Mouse (Mus musculus): ENCODE results near the gene Pdcd6ip. TPM values are rescaled to one million over a fixed set of nuclear protein-coding genes. Genes with fewer than 3 reads are reported as not detected.

Pdcd6ip gene
- polyA plus RNA-seq, 1 experiment from 2014 or later: 76.4 TPM

DNA sequence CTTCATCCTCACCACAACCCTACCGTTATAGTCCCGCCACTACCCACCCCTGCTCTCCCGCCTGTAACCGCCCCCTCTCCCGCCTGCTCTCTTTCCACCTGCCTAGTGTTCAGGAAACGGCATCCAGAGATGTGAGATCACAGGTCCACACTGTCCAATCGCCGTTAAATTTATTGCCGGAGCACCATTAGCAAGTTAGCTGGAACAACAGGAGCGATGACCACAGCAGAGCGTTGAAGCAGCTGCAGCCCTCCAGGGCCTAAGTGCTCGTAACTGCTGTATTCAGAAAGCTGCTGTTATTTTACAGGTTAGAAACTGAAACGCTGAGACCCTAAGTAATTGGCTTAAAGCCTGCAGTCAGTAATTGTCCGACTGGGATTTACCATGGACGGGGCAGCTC lies 64.4 kb downstream of the Pdcd6ip start:
- WGBS: 54% methylated on average over 15 of the region's 15 CpGs
- no peak overlapping the region for H3K27ac ChIP-seq
- H3K27me3 ChIP-seq: no peaks in the 10 kb centered on the region
- 0 out of 2 replicates have a peak, but pooled peaks have one; percentile 20 for ATAC-seq (replicated peaks; ENCODE audit: low FRiP score)
- no peak overlapping the region for H3K9ac ChIP-seq
- H3K4me3 ChIP-seq (replicated peaks): no peak overlapping the region
- no peaks in the 10 kb centered on the region for H3K4me1 ChIP-seq
- no peaks in the 10 kb centered on the region for H3K9me3 ChIP-seq (replicated peaks)
- H3K36me3 ChIP-seq: no peaks in the 10 kb centered on the region
- H3K4me2 ChIP-seq: no peak overlapping the region

DNA sequence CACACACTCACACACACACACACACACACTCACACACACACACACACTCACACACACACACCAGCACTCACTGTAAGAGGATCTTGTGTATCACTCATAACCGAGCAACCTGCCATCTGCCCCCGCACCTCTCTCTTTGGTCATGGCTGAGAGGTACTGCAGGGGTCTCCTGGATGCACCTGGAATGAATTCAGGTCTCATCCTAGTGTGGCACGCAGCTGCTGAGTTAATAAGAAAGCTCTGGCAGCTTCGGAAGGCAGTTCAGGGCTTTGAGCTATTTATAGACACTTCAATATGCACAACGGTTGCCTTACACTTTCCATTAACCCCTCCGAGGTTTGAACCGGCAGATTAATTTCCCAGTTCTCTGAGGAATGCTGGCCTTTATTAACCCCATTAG lies 73.1 kb downstream of the Pdcd6ip start:
- no peak overlapping the region for H3K4me2 ChIP-seq
- H3K36me3 ChIP-seq: no peaks in the 10 kb centered on the region
- peak; percentile 43; the same call in 1 of the 2 replicates for ATAC-seq (replicated peaks; ENCODE audit: low FRiP score)
- no peak overlapping the region for H3K4me3 ChIP-seq (replicated peaks)
- no peak overlapping the region for H3K9ac ChIP-seq
- H3K27ac ChIP-seq: no peak overlapping the region
- 0 out of 2 replicates have a peak, but pooled peaks cover 2% of the 10 kb centered on the region for H3K9me3 ChIP-seq (replicated peaks)
- H3K4me1 ChIP-seq: 0 out of 2 replicates have a peak, but pooled peaks cover 3% of the 10 kb centered on the region
- 0 out of 2 replicates have a peak, but pooled peaks cover 2% of the 10 kb centered on the region for H3K27me3 ChIP-seq
- WGBS: 30% methylated on average over 7 of the region's 7 CpGs

DNA sequence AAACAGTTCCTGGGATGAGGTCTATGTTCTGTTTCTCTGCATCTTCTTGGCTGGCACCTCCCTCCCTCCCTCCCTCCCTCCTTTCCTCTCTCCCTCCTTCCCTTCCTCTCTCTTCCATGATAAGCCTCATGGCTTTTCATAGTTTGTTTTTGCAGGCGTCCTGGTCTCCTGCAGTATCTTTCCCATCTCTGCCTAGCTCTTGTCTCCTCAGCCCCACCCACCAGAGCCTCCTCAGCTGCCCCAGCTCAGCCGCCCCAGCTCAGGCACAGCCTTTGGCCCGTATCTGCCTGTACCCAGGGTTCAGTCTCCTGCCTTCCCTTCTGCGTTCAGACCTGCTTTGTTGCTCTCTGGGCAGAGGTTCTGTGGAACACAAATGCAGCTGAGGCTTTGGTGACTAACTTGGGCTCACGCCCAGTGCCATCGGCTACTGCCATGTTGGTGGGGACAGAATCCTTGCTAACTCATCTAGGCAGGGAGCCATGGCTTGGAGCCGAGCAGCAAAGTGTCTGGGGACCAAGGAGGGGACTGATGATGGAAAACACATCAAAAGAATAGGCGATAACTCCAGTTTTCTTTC lies 74.8 kb downstream of the Pdcd6ip start:
- WGBS: 71% methylated on average over 8 of the region's 8 CpGs

DNA sequence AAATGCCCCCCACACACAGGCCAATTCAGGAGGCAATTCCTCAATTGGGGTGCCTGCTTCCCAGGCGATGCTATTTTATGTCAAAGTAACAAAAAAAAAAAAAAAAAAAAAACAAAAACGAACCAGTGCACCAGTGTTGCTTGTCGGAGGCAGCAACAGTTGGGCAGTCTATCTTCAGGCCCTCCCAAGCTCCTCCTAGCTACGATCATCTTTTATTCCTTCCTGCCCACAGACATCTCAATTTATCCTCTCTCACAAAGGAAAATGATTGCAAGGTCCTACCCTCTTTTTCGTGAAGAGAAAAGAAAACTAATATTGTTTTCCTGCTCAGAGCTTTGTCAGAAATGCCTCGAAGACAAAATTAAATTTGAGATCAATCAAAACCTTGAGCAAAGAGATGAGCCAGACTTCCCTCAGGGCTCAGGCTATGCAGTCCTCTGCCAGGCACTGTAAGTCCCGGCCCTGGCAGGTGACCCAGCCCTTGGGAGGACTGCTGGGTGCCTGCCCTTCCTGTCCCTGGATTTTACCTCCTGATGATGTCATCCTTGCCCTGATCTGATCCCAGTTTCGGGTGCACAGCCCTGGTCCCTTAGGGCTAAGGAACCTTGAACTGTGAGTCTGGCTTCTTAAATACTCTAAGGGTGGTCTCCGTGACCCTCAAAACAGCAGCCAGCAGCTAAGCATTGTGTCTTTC lies 75.6 kb downstream of the Pdcd6ip start:
- Histone ChIP-seq H3K36me3 (no peaks in the 10 kb centered on the region), H3K9me3 (replicated peaks) (0 out of 2 replicates have a peak, but pooled peaks cover 2% of the 10 kb centered on the region), H3K9ac (no peak overlapping the region), H3K27ac (no peak overlapping the region), H3K4me3 (replicated peaks) (no peak overlapping the region), H3K4me1 (0 out of 2 replicates have a peak, but pooled peaks cover 3% of the 10 kb centered on the region), H3K4me2 (no peak overlapping the region), H3K27me3 (0 out of 2 replicates have a peak, but pooled peaks cover 2% of the 10 kb centered on the region)
- no peak for ATAC-seq (replicated peaks; ENCODE audit: low FRiP score)
- 65% methylated on average over 9 of the region's 9 CpGs for WGBS

More for the DNA sequence above, 74.8 kb downstream of the Pdcd6ip start:
- H3K27me3 ChIP-seq: 0 out of 2 replicates have a peak, but pooled peaks cover 2% of the 10 kb centered on the region
- H3K27ac ChIP-seq: no peak overlapping the region
- no peak overlapping the region for H3K4me2 ChIP-seq
- ATAC-seq (replicated peaks; ENCODE audit: low FRiP score): no peak
- H3K4me1 ChIP-seq: 0 out of 2 replicates have a peak, but pooled peaks cover 3% of the 10 kb centered on the region
- H3K9me3 ChIP-seq (replicated peaks): 0 out of 2 replicates have a peak, but pooled peaks cover 2% of the 10 kb centered on the region
- H3K9ac ChIP-seq: no peak overlapping the region
- H3K36me3 ChIP-seq: no peaks in the 10 kb centered on the region
- H3K4me3 ChIP-seq (replicated peaks): no peak overlapping the region

DNA sequence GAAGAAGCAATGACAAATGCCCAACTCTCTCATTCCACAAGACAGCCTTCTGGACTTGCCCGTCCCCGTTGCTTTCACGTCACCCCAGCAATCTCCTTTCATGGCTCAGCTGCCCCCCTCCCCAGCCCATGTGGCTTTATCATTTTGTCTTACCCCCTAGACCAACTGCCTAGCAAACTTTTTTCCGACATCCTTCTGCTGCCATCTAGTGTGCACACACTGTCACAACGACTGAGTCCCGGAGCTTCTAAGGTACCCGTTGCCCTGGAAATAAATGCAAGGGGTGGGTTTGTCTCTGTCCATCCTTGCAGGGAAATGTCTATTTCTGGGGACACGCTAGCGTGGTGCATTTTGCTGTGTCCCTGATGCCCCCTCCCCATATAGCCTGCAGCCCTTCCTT lies 78.4 kb downstream of the Pdcd6ip start:
- Histone ChIP-seq H3K4me2 (no peak overlapping the region), H3K9me3 (replicated peaks) (no peaks in the 10 kb centered on the region), H3K36me3 (no peaks in the 10 kb centered on the region), H3K27ac (no peak overlapping the region), H3K27me3 (0 out of 2 replicates have a peak, but pooled peaks cover 2% of the 10 kb centered on the region), H3K4me1 (no peaks in the 10 kb centered on the region), H3K4me3 (replicated peaks) (no peak overlapping the region), H3K9ac (no peak overlapping the region)
- ATAC-seq (replicated peaks; ENCODE audit: low FRiP score): 0 out of 2 replicates have a peak, but pooled peaks have one; percentile 25
- 9% methylated on average over 9 of the region's 9 CpGs for WGBS

DNA sequence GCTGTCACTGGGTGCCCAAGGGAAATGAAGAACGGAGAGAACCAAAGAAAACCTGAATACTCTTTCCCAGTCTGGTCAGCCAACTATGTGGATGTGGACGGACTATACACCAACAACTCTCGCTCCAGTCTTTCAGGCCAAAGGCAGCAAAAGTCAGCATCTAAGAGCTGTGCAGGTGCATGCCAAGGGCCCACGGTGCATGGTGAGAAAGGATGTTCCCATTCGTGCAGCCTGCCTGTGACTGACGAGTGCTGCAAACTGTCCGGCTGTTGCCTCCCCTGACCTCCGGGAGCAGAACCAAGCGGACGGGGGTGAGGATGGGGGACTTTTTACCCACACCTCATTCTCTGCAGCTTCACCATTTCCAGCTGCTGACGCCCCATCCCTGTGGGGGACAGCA lies 78.9 kb downstream of the Pdcd6ip start:
- Histone ChIP-seq H3K4me2 (no peak overlapping the region), H3K4me1 (no peaks in the 10 kb centered on the region), H3K27me3 (0 out of 2 replicates have a peak, but pooled peaks cover 2% of the 10 kb centered on the region), H3K9me3 (replicated peaks) (no peaks in the 10 kb centered on the region), H3K9ac (no peak overlapping the region), H3K4me3 (replicated peaks) (no peak overlapping the region), H3K27ac (no peak overlapping the region), H3K36me3 (no peaks in the 10 kb centered on the region)
- ATAC-seq (replicated peaks; ENCODE audit: low FRiP score): no peak
- 85% methylated on average over 11 of the region's 11 CpGs for WGBS

DNA sequence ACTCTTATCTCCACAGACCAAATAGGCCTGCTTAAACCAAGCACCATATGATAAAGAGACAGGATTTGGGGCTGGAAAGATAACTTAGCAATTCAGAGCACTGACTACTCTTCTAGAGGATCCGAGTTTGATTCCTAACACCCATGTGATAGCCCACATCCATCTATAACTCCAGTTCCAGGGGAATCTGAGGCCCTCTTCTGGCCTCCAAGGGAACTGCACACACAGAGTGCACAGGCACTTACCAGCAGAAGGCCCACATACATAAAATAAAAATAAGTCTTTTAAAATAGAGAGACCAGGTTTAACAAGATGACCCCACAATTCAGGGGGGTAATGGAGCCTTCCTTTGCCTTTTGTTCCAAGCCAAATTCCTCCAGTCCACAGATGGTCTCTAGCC lies 79.3 kb downstream of the Pdcd6ip start:
- Histone ChIP-seq H3K4me2 (no peak overlapping the region), H3K9me3 (replicated peaks) (no peaks in the 10 kb centered on the region), H3K36me3 (no peaks in the 10 kb centered on the region), H3K4me1 (no peaks in the 10 kb centered on the region), H3K27ac (no peak overlapping the region), H3K9ac (no peak overlapping the region), H3K4me3 (replicated peaks) (no peak overlapping the region), H3K27me3 (0 out of 2 replicates have a peak, but pooled peaks cover 2% of the 10 kb centered on the region)
- 93% methylated on average over 1 of the region's 1 CpGs for WGBS
- ATAC-seq (replicated peaks; ENCODE audit: low FRiP score): no peak

DNA sequence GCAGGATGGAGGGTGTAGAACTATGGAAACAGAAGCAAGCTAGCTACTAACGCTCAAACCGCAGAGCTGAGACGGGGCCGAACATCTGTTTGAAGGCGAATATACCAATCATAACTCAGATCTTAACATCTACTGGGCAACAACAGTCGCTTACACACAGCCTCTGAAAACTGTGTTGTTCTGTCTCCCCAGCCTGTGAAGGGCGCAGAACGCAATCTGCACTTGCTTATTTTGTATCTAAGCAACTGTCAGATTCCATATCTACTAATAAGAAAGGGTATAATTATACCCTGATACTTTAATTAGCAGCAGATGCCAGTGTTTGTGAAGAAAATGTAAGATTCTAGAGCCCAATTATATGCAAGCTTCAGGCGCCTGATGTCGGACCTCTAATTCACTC lies 81.3 kb downstream of the Pdcd6ip start:
- no peaks in the 10 kb centered on the region for H3K4me1 ChIP-seq
- ATAC-seq (replicated peaks; ENCODE audit: low FRiP score): no peak
- WGBS: 96% methylated on average over 10 of the region's 10 CpGs

DNA sequence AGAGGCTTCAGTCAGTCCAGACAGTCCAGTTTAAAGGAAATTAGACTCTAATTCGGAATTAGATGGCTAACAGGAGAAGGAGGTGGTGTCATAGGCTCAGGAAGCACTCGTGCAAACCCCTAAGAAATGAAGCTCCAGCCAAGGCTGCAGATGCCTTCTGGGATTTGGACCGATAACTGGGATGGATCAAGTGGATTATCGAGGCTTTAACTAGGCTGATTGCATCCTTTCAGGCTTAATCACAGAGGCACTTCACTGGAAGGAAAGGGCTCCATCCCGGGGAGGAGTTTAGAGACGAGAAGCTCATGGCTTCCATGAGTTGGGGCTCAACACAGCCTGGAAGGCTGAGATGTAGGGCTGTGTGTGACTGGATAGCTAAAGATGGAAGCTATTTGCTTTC lies 84.0 kb downstream of the Pdcd6ip start:
- Histone ChIP-seq H3K27me3 (no peaks in the 10 kb centered on the region), H3K4me2 (no peak overlapping the region), H3K27ac (no peak overlapping the region), H3K4me3 (replicated peaks) (no peak overlapping the region), H3K36me3 (no peaks in the 10 kb centered on the region), H3K4me1 (no peaks in the 10 kb centered on the region), H3K9me3 (replicated peaks) (no peaks in the 10 kb centered on the region), H3K9ac (no peak overlapping the region)
- WGBS: 83% methylated on average over 6 of the region's 6 CpGs
- no peak for ATAC-seq (replicated peaks; ENCODE audit: low FRiP score)

More for the DNA sequence above, 81.3 kb downstream of the Pdcd6ip start:
- Histone ChIP-seq H3K4me3 (replicated peaks) (no peak overlapping the region), H3K27ac (no peak overlapping the region), H3K36me3 (no peaks in the 10 kb centered on the region), H3K9me3 (replicated peaks) (no peaks in the 10 kb centered on the region), H3K27me3 (0 out of 2 replicates have a peak, but pooled peaks cover 2% of the 10 kb centered on the region), H3K9ac (no peak overlapping the region), H3K4me2 (no peak overlapping the region)

DNA sequence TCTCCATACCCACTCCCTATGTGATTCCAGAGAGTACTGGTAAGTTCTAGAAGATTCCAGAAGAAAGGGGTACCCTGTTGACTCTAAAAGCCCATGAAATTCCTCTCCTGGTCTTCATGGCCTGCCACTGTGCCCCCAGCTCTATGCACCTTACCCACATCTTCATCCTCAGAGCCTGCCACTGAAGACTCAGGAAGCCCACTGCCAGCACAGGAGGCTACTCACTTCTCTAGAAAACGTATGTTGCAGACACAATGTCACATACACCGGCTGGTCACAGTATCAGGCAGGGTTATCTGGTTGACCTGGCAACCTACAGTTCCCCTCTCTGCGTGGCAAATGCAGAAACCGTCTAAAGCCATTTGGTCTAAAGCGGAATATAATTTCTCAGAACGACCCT lies 91.0 kb downstream of the Pdcd6ip start:
- Histone ChIP-seq H3K27ac (no peak overlapping the region), H3K9me3 (replicated peaks) (no peaks in the 10 kb centered on the region), H3K27me3 (no peaks in the 10 kb centered on the region), H3K9ac (no peak overlapping the region), H3K4me1 (no peaks in the 10 kb centered on the region), H3K4me3 (replicated peaks) (no peak overlapping the region), H3K4me2 (no peak overlapping the region), H3K36me3 (no peaks in the 10 kb centered on the region)
- ATAC-seq (replicated peaks; ENCODE audit: low FRiP score): no peak
- WGBS: 86% methylated on average over 6 of the region's 6 CpGs

DNA sequence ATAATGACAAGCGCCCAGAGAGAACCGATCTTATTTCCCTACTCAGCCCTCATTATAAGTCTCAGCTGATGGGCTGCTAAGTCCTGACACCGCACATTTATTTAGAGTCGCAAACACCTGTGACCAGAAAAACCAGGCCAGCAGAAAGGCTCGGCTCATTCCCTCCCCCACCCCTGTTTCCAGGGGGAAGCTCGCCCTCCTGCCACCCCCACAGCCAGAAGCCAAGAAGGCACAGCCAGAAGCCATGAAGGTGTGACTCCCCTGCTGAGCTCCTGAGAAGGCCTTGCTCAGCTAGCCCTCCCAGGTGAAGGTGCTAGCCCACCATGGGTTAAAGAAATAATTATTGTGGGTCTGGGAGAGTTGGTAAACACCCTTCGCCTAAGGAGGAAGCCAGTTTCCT lies 97.3 kb downstream of the Pdcd6ip start:
- Histone ChIP-seq H3K27me3 (no peaks in the 10 kb centered on the region), H3K9me3 (replicated peaks) (no peaks in the 10 kb centered on the region), H3K36me3 (no peaks in the 10 kb centered on the region), H3K4me3 (replicated peaks) (no peak overlapping the region), H3K9ac (no peak overlapping the region), H3K4me1 (no peaks in the 10 kb centered on the region), H3K4me2 (no peak overlapping the region), H3K27ac (no peak overlapping the region)
- no peak for ATAC-seq (replicated peaks; ENCODE audit: low FRiP score)
- WGBS: 58% methylated on average over 7 of the region's 7 CpGs

DNA sequence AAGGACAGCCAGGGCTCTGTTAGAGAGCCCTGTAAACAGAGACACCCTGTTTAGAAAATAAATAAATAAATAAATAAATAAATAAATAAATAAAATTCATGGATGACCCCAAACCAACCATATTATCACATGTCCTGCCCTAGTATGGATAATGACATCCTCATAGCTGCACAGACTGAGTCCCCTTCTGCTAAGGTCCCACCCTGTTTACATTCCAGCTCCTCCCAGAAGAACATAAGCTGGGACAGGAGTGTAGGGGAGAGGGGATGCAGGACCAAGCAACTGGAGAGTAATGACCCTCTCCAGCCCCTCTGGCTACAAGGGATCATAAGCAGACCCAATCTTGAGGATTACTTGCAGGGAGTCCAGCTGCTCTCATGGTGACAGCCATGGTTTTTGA lies 105.9 kb downstream of the Pdcd6ip start:
- no peaks in the 10 kb centered on the region for H3K9me3 ChIP-seq (replicated peaks)
- H3K27me3 ChIP-seq: no peaks in the 10 kb centered on the region
- H3K27ac ChIP-seq: no peak overlapping the region
- ATAC-seq (replicated peaks; ENCODE audit: low FRiP score): no peak
- no peak overlapping the region for H3K4me3 ChIP-seq (replicated peaks)
- no peaks in the 10 kb centered on the region for H3K36me3 ChIP-seq
- H3K4me2 ChIP-seq: no peak overlapping the region
- no peaks in the 10 kb centered on the region for H3K4me1 ChIP-seq
- H3K9ac ChIP-seq: no peak overlapping the region
